Mouse (Mus musculus) spleen, adult 2 months (tissue): ENCODE results near the gene Ppfia1.

Experiments
- CTCF ChIP-seq: fragments of 200-500 bp; IDR thresholded peaks from 2 replicates; pipeline ENCODE4 v1.5.1; 2011; ENCODE audit warnings: mild to moderate bottlenecking, inconsistent platforms; ENCODE audit not compliant: insufficient read depth, insufficient read length, insufficient replicate concordance; ENCODE audit errors: extremely low read depth
- POLR2A ChIP-seq: fragments of 200-500 bp; IDR thresholded peaks from 2 replicates; pipeline ENCODE4 v1.6.1; 2011; ENCODE audit warnings: low read depth, low read length, inconsistent platforms

DNA sequence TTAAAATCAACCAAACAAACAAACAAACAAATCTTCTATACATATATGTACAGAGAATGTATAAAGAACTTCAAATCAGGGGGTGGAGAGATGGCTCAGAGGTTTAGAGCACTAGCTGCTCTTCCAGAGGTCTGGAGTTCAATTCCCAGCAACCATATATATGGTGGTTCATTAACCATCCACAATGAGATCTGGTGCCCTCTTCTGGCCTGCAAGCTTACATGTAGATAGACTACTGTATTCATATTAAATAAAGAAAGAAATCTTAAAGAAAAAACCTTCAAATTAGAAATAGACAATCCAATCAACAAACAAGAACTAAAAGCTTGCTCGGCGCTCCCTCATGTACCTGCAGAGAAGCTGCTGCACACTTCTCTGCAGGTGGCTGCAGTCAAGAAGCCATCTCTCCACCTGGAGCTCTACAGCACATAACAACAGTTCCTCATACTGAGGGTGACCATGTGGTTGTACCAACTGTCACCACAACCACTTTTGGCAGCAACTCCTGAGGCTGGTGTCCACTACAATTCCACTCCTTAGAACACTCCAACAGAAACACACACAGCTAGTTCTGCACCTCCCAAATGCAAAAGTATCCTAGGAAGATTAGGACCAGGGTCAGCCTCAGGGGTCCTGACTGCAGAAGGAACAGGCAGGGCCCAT, 3.5 kb downstream of the Ppfia1 start:
- TF ChIP-seq CTCF (no peak), POLR2A (no peak)
